Mouse (Mus musculus): ENCODE measurements around the gene Car10.

The Car10 gene

GRCm38 (mm10) chr11:93590652-93591051 is 492.8 kb downstream of the Car10 start:
- DNase-seq = no peak

GRCm38 (mm10) chr11:93594033-93594432 is 496.2 kb downstream of the Car10 start:
- no peak for DNase-seq

- no peak for DNase-seq
Observed at GRCm38 (mm10) chr11:93598175-93598574, 500.3 kb downstream of the Car10 start.

- DNase-seq = no peak
Observed at GRCm38 (mm10) chr11:93599755-93600154, 501.9 kb downstream of the Car10 start.

- no peak for DNase-seq
Observed at GRCm38 (mm10) chr11:93603575-93603974, 505.7 kb downstream of the Car10 start.

DNA sequence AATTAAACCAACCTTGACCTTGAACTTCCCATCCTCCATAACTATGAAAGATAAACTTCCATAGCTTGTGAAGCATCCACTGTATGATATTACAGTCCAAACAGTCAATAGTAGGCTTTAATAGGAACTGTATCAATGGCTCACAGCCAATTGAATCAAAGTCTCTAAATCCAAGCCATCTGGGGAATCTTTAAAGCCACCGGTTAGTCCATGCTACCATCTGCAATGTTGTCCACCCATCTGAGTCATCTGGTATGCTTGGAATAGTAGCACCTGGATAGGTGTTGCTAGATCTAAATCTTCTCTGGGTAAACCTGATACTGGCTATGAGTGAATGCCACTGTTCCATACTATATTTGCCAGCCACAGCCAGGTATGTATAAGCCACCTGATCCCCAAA is 509.3 kb downstream of the Car10 start:
- DNase-seq = no peak

- no peak for DNase-seq
Observed at GRCm38 (mm10) chr11:93608716-93609115, 510.9 kb downstream of the Car10 start.

DNA sequence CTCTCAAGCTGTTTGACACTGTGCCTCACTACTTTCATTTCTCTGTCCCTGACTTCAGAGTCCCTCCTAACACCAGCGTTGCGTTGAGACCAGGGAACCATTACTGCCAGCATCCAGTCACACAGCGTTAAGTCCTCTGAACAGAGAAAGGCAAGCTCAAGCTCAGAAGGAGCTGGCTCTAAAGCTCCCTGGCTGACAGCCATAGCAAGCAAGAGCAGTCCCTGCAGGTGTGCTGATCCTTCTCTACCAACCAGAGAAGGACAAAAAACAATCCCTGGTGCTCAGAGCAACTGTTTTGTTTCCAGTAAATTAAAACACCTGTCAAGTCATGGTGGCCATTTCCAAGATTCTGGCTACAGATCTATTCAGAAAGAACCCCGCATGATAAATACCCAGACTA is 514.2 kb downstream of the Car10 start:
- no peak for DNase-seq

DNA sequence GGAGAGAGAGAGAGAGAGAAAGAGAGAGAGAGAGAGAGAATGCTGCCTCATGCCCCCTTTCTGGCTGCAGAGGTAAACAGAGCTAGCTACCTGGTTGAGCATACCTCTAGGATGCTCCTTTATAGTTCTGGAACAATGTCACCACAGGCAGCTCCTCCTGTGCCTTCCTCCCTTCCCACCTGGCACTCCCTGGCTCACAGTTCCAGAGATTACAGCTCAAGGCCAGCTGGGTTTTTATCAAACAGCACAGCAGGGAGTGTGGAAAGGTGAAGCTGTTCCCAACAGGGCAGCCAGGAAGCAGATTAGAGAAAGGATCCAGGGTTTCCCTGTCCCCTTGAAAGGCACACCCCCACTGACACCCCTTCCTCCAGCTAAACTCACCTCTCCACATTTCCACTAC is 517.0 kb downstream of the Car10 start:
- no peak for DNase-seq

DNA sequence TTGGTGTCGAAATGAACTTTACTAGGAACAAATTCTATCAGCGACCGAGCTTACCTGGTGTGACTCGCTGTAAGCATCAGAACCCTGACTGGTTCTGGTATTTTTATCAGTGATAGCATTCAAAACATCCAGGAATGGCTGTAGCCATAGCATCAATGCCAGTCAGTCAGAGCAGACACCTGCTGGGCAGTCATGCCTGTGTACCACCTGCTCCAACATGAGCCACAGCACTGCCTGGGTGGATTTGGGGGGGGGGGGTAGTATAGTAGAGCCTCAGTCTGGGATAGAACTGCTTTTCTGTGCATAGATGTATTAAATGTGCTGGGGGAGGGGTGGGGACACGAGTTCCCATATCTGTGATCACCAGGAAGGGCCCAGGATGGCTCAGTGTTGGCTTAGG is 525.8 kb downstream of the Car10 start:
- no peak for DNase-seq

- no peak for DNase-seq
Observed at GRCm38 (mm10) chr11:93639410-93639809, 541.6 kb downstream of the Car10 start.

- no peak for DNase-seq
Observed at GRCm38 (mm10) chr11:93640954-93641353, 543.1 kb downstream of the Car10 start.

- no peak for DNase-seq
Observed at GRCm38 (mm10) chr11:93642331-93642730, 544.5 kb downstream of the Car10 start.

GRCm38 (mm10) chr11:93643006-93643405 is 545.2 kb downstream of the Car10 start:
- no peak for DNase-seq

DNA sequence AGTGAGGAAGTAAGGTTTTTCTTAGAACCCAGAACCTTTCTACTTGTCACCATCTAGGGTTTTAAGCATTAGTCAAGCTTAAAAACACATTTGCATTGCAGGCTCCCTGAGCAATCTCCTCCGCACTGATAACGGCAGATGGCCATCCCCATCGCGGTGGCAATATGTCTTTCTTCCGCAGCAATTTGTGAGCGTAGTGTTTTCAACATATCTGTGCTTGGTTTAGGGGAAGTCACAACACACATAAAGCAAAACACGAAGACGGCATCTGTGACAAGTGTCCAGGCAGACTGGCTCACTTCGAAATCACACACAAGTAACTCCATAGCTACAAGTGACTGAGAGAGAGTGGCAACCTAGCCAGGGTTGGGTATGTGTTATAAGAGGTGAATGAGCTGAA is 545.6 kb downstream of the Car10 start:
- DNase-seq = no peak

DNA sequence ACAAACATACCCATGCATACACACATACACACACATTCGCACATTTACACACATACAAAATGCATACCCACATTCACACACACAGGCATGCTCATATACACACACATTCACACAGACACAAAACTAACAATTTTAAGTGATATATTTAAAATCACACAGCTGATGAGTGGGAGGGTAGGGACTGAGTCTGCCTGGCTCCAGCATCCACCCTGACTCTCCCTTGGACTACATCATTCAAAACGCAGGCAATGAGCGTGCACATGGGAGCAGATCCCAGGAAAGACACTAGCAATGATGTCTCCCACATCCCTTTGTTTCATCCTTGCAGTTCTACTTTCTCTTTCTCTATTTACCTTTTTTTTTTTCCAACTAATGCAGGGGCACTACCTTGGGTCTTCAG is 548.4 kb downstream of the Car10 start:
- DNase-seq = no peak
